Mouse (Mus musculus) heart, postnatal 10 days (tissue): ENCODE data around the gene Dedd2. TPM values are rescaled to one million over a fixed set of nuclear protein-coding genes. Genes with fewer than 3 reads are reported as not detected.

Experiments used
- microRNA-seq, 2 experiments: library from miRNA; unstranded; fragments of <30 nt; microRNA quantifications; one replicate each; pipeline ENCODE4 v1.2.0; 2022
- total RNA-seq, 2 experiments: library from RNA; stranded (reverse); gene quantifications; 2 replicates each; pipeline ENCODE4 v1.2.3; 2021

The Dedd2 gene
- total RNA-seq, 2 experiments from 2014 or later = 14.2 TPM

Small RNA genes within 50 kb of the gene (microRNA-seq; reads per million reads assigned to microRNA genes)
- 0.47 to 0.70 reads per million in 2 experiments for gene Mir7048

Other genes starting within 250 kb of the Dedd2 start
- 100 to 1,000 TPM; 292 to 300 TPM for gene Rabac1, start 247.9 kb downstream of the Dedd2 start, total RNA-seq
- gene Atp1a3, start 214.7 kb downstream of the Dedd2 start, total RNA-seq = under 1 TPM; 0.43 to 0.72 TPM
- 1 to 10 TPM; 9.0 to 9.5 TPM for gene Grik5, start 148.3 kb downstream of the Dedd2 start, total RNA-seq
- gene Zfp574, start 148.0 kb downstream of the Dedd2 start, total RNA-seq = 10 to 100 TPM; 12.1 to 13.6 TPM
- gene Pou2f2, start 40.9 kb downstream of the Dedd2 start, total RNA-seq = under 1 TPM; 0.19 to 0.50 TPM
- 10 to 100 TPM in 1 of 2 experiments, 1 to 10 TPM in 1; 8.7 to 11.4 TPM for gene Zfp526, start 810 bp upstream of the Dedd2 start, total RNA-seq
- 10 to 100 TPM; 69.7 to 72.0 TPM for gene Gsk3a, start 17.2 kb upstream of the Dedd2 start, total RNA-seq
- gene Erf, start 30.1 kb upstream of the Dedd2 start, total RNA-seq = 10 to 100 TPM; 38.6 to 42.2 TPM
- 10 to 100 TPM; 88.4 to 90.5 TPM for gene Cic, start 47.1 kb upstream of the Dedd2 start, total RNA-seq
- gene Pafah1b3, start 77.4 kb upstream of the Dedd2 start, total RNA-seq = 10 to 100 TPM; 12.8 to 16.0 TPM
- not detected for gene Prr19, start 80.8 kb upstream of the Dedd2 start, total RNA-seq
- not detected for gene Tmem145, start 85.5 kb upstream of the Dedd2 start, total RNA-seq
- 10 to 100 TPM; 28.8 to 29.9 TPM for gene Megf8, start 96.5 kb upstream of the Dedd2 start, total RNA-seq
- not detected for gene Cnfn, start 149.1 kb upstream of the Dedd2 start, total RNA-seq
- 10 to 100 TPM; 50.2 to 67.2 TPM for gene Lipe, start 178.1 kb upstream of the Dedd2 start, total RNA-seq
- gene Cxcl17, start 192.3 kb upstream of the Dedd2 start, total RNA-seq = not detected